Mouse (Mus musculus) liver, embryonic 14.5 days (tissue): ENCODE measurements around the gene Sf3b4. TPM values are rescaled to one million over a fixed set of nuclear protein-coding genes. Genes with fewer than 3 reads are reported as not detected.
"Not testable (repeated sequence)": the region's sequence is repeated elsewhere in the genome, so short reads cannot be mapped to it uniquely, and the experiment has no call there.

Experiments used
- ATAC-seq: fragments of 200-750 bp; cut with Nextera tagmentation; 2 replicates; pipeline ENCODE4 v1.8.0; 2017; ENCODE audit warnings: moderate number of reproducible peaks, mild to moderate bottlenecking, moderate library complexity; ENCODE audit not compliant: insufficient read depth
- DNase-seq, 3 experiments: peaks; one replicate each; pipeline ENCODE4 v3.0.0-alpha.2; 2012 to 2013; ENCODE audit warnings: low read depth in 3 of 3, low spot score in 3 of 3
- H3K27ac ChIP-seq: fragments of 300-500 bp; sonication (generic); 2 replicates; pipeline ENCODE4 v1.5.1; 2014; ENCODE audit warnings: moderate library complexity, mild to moderate bottlenecking, control low read depth, inconsistent platforms
- H3K27me3 ChIP-seq: fragments of 300-500 bp; sonication (generic); 2 replicates; pipeline ENCODE4 v1.6.1; 2014; ENCODE audit warnings: mild to moderate bottlenecking, low read length, moderate library complexity; ENCODE audit not compliant: control insufficient read depth, insufficient read depth
- H3K36me3 ChIP-seq: fragments of 300-500 bp; sonication (generic); replicated peaks from 2 replicates; pipeline ENCODE4 v1.6.1; 2014; ENCODE audit warnings: low read depth; ENCODE audit not compliant: control insufficient read depth, insufficient read depth
- H3K4me1 ChIP-seq, 2 experiments: fragments of 200-500 bp in 1 of 2; fragments of 300-500 bp in 1 of 2; sonication (generic) in 1 of 2; replicated peaks; 2 replicates each; pipeline ENCODE4 v1.6.1; 2012 to 2014; ENCODE audit warnings: antibody characterized with exemption in 1 of 2, inconsistent platforms in 1 of 2, low read length in 1 of 2; ENCODE audit not compliant: control insufficient read depth in 2 of 2, insufficient read depth in 2 of 2
- H3K4me2 ChIP-seq: fragments of 300-500 bp; sonication (generic); 2 replicates; pipeline ENCODE4 v1.6.1; 2014; ENCODE audit warnings: low read depth, mild to moderate bottlenecking, control low read depth, moderate library complexity
- H3K4me3 ChIP-seq, 2 experiments: fragments of 200-500 bp in 1 of 2; fragments of 300-500 bp in 1 of 2; sonication (generic) in 1 of 2; 2 replicates each; pipeline ENCODE4 v1.5.1; 2012 to 2014; ENCODE audit warnings: low read depth in 2 of 2, low read length in 2 of 2, mild to moderate bottlenecking in 2 of 2, control low read depth in 1 of 2, inconsistent platforms in 1 of 2, moderate library complexity in 1 of 2; ENCODE audit not compliant: insufficient read depth in 1 of 2
- H3K9ac ChIP-seq: fragments of 300-500 bp; sonication (generic); replicated peaks from 2 replicates; pipeline ENCODE4 v1.6.1; 2014; ENCODE audit warnings: mild to moderate bottlenecking, control low read depth, moderate library complexity
- H3K9me3 ChIP-seq: fragments of 300-500 bp; sonication (generic); 2 replicates; pipeline ENCODE4 v1.6.1; 2016; ENCODE audit warnings: low read length, mixed read lengths; ENCODE audit not compliant: control insufficient read depth
- CTCF ChIP-seq: IDR thresholded peaks from 2 replicates; pipeline ENCODE4 v1.5.1; 2016; ENCODE audit warnings: antibody characterized with exemption, low read depth, control low read depth
- EP300 ChIP-seq: IDR thresholded peaks from 2 replicates; pipeline ENCODE4 v1.6.1; 2016; ENCODE audit warnings: antibody characterized with exemption, low read depth
- whole genome bisulfite sequencing: fragments of 180-500 bp; shearing (Covaris S2); extraction: QIAGEN DNeasy Blood & Tissue Kit; methylation state at CpG from one replicate; pipeline ENCODE4 v1.1.7; 2014; ENCODE audit not compliant: insufficient replicate concordance; 5-methylcytosine and 5-hydroxymethylcytosine counted together
- polyA plus RNA-seq, 2 experiments: library from polyadenylated mRNA; depleted of rRNA in 1 of 2; stranded (reverse) in 1 of 2; unstranded in 1 of 2; fragments of >200 nt; fragmentation: Nextera tagmentation in 1 of 2; extraction: Ambion mirVana in 1 of 2; gene quantifications; 2 replicates each; pipeline versions ENCODE4 v1.2.1 to v1.2.3; 2012 to 2014

Sf3b4 gene
- polyA plus RNA-seq, 2 experiments, result 48.2 to 75.4 TPM

- Histone ChIP-seq H3K4me1 (peaks cover 25 to 31% of the 10 kb centered on the region in 2 experiments), H3K27me3 (no peaks in the 10 kb centered on the region), H3K4me3 (peak overlapping the region; percentile 65 to 73), H3K4me2 (peak overlapping the region; percentile 81), H3K36me3 (no peaks in the 10 kb centered on the region), H3K9ac (peak overlapping the region; percentile 99), H3K27ac (peak overlapping the region; percentile 100), H3K9me3 (no peaks in the 10 kb centered on the region)
- under 1% methylated on average over 12 of the region's 12 CpGs for WGBS
- TF ChIP-seq CTCF, result peak; percentile 59
- no peak for TF ChIP-seq EP300
- ATAC-seq (no peak), DNase-seq (peak in 1 of 3 experiments; percentile 52)
Measured at GRCm38 (mm10) chr3:96219191-96219641, 47.1 kb downstream of the Sf3b4 start.

GRCm38 (mm10) chr3:96219661-96220130 is 47.6 kb downstream of the Sf3b4 start, which contains the start of the genes Bola1 and Hist2h2ab:
Bola1 (minus strand) TSS chr3:96219709.
Hist2h2ab (plus strand) TSS chr3:96219865.
- H3K27me3 ChIP-seq, result no peaks in the 10 kb centered on the region
- DNase-seq, result peak; percentile 82 to 86 (median 82)
- peak within 1 kb of the TSS; percentile 65 to 73 for H3K4me3 ChIP-seq

GRCm38 (mm10) chr3:96220131-96220764 is 48.1 kb downstream of the Sf3b4 start:
- peak overlapping the region; percentile 100 for H3K27ac ChIP-seq
- peaks cover 30 to 40% of the 10 kb centered on the region in 2 experiments for H3K4me1 ChIP-seq
- not testable (repeated sequence) for H3K36me3 ChIP-seq, H3K27me3 ChIP-seq, H3K9me3 ChIP-seq
- H3K9ac ChIP-seq, result peak overlapping the region; percentile 99
- under 1% methylated on average over 29 of the region's 47 CpGs for WGBS
- H3K4me2 ChIP-seq, result peak overlapping the region; percentile 81
- TF ChIP-seq EP300, result 0 out of 2 replicates have a peak, but pooled peaks have one; percentile 13
- H3K4me3 ChIP-seq, result peak overlapping the region; percentile 65 to 73
- DNase-seq, result peak in 1 of 3 experiments; percentile 66
- ATAC-seq, result peak; percentile 29; the same call in 1 of the 2 replicates

More at GRCm38 (mm10) chr3:96219661-96220130, 47.6 kb downstream of the Sf3b4 start, which contains the start of the genes Bola1 and Hist2h2ab:
- peak within 1 kb of the TSS; percentile 99 for H3K9ac ChIP-seq
- H3K4me2 ChIP-seq, result peak within 1 kb of the TSS; percentile 81
- H3K4me1 ChIP-seq, result peaks cover 25 to 35% of the 10 kb centered on the region in 2 experiments
- peak; percentile 63 for ATAC-seq
- no peaks in the 10 kb centered on the region for H3K9me3 ChIP-seq
- H3K36me3 ChIP-seq, result no peaks in the 10 kb centered on the region
- TF ChIP-seq EP300 (0 out of 2 replicates have a peak, but pooled peaks have one; percentile 25), CTCF (no peak)
- under 1% methylated on average over 37 of the region's 37 CpGs for WGBS
- peak within 1 kb of the TSS; percentile 100 for H3K27ac ChIP-seq

GRCm38 (mm10) chr3:96220765-96221639 is 48.9 kb downstream of the Sf3b4 start, which contains the start of the genes Hist2h2ac and Hist2h2be:
Hist2h2ac (minus strand) TSS chr3:96220880.
Hist2h2be (plus strand) TSS chr3:96221119.
- no peaks in the 10 kb centered on the region for H3K9me3 ChIP-seq
- TF ChIP-seq CTCF, result no peak
- peak; percentile 57 for TF ChIP-seq EP300
- peaks cover 37 to 48% of the 10 kb centered on the region in 2 experiments for H3K4me1 ChIP-seq
- peak within 1 kb of the TSS; percentile 73 to 79 for H3K4me3 ChIP-seq
- H3K9ac ChIP-seq, result peak within 1 kb of the TSS; percentile 99
- H3K27ac ChIP-seq, result peak within 1 kb of the TSS; percentile 100
- DNase-seq (peak; percentile 94 to 98 (median 95)), ATAC-seq (peak; percentile 87)
- peak within 1 kb of the TSS; percentile 81 for H3K4me2 ChIP-seq
- H3K36me3 ChIP-seq, result no peaks in the 10 kb centered on the region
- WGBS, result under 1% methylated on average over 43 of the region's 43 CpGs
- H3K27me3 ChIP-seq, result no peaks in the 10 kb centered on the region
